Mouse (Mus musculus): ENCODE measurements at regions not wholly inside any gene's neighbourhood (a gene's known extent, or its start where the extent isn't known, plus 50 kb on each side); places are given as distances from the start of the nearest gene placed in this dataset.

- Histone ChIP-seq H3K9ac (ENCODE audit: low read depth, low read length) (no peak overlapping the region), H3K36me3 (ENCODE audit: control insufficient read depth, insufficient read depth, low read length) (no peaks in the 10 kb centered on the region), H3K79me2 (ENCODE audit: control insufficient read depth, insufficient read depth, low read length) (no peaks in the 10 kb centered on the region), H3K27me3 (ENCODE audit: control insufficient read depth, insufficient read depth, low read length) (no peaks in the 10 kb centered on the region), H3K4me3 (ENCODE audit: insufficient read depth, low read depth, low read length) (no peak overlapping the region), H3K27ac (replicated peaks; ENCODE audit: insufficient read depth, low read depth, low read length) (no peak overlapping the region), H3K4me1 (ENCODE audit: control insufficient read depth, insufficient read depth, low read length) (no peaks in the 10 kb centered on the region)
- TF ChIP-seq CTCF (IDR thresholded peaks at IDR 0.05; ENCODE audit: low read depth, low read length) (no peak), POLR2A (IDR thresholded peaks at IDR 0.05; ENCODE audit: extremely low read depth, insufficient read depth, low read length) (no peak)
- WGBS = 79% methylated on average over 5 of the region's 5 CpGs
- DNase-seq (ENCODE audit: extremely low read depth, low read depth, low spot score) = peak; percentile 18
These were observed 109.9 kb downstream of the Ube2e3 start for GRCm38 (mm10) chr2:78977632-78978397.

GRCm38 (mm10) chr2:78980019-78980418, 112.1 kb downstream of the Ube2e3 start:
- H3K4me3 ChIP-seq (ENCODE audit: insufficient read depth, low read depth, low read length) = no peak overlapping the region
- no peak for DNase-seq (ENCODE audit: extremely low read depth, low read depth, low spot score)
- H3K27ac ChIP-seq (replicated peaks; ENCODE audit: insufficient read depth, low read depth, low read length) = no peak overlapping the region
- H3K9ac ChIP-seq (ENCODE audit: low read depth, low read length) = no peak overlapping the region
- no peaks in the 10 kb centered on the region for H3K36me3 ChIP-seq (ENCODE audit: control insufficient read depth, insufficient read depth, low read length)
- 56% methylated on average over 5 of the region's 5 CpGs for WGBS
- TF ChIP-seq CTCF (IDR thresholded peaks at IDR 0.05; ENCODE audit: low read depth, low read length) = no peak
- no peak for TF ChIP-seq POLR2A (IDR thresholded peaks at IDR 0.05; ENCODE audit: extremely low read depth, insufficient read depth, low read length)
- no peaks in the 10 kb centered on the region for H3K79me2 ChIP-seq (ENCODE audit: control insufficient read depth, insufficient read depth, low read length)
- no peaks in the 10 kb centered on the region for H3K27me3 ChIP-seq (ENCODE audit: control insufficient read depth, insufficient read depth, low read length)
- no peaks in the 10 kb centered on the region for H3K4me1 ChIP-seq (ENCODE audit: control insufficient read depth, insufficient read depth, low read length)

DNA sequence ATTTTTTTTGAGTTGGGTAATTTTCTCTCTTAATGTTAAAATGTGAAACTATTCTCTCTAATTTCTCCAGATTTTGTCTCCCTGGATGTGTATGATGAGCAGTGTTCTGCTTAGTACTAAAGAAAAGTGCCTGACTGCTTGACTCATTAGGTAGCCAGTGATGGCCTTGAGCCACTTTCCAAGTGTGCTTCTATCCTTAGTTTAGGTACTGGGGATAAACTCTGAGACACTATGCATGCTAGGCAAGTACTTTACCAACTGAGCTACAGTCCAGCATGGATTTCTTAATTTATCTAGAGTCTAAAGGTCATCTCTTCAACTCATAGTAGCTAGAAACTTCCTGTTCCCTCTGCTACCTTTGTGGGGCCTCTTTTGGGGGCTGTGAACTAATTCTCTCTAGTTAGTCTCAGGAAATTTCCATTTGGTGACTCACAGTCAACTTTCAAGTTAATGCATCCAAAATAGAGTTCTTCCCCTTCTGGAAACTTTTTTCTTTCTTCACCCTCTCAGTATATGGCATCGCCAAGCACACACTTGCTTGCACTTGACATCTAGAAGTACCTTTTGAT, 112.8 kb downstream of the Ube2e3 start:
- WGBS = 90% methylated on average over 1 of the region's 1 CpGs
- H3K4me1 ChIP-seq (ENCODE audit: control insufficient read depth, insufficient read depth, low read length) = no peaks in the 10 kb centered on the region
- no peaks in the 10 kb centered on the region for H3K79me2 ChIP-seq (ENCODE audit: control insufficient read depth, insufficient read depth, low read length)
- no peak overlapping the region for H3K4me3 ChIP-seq (ENCODE audit: insufficient read depth, low read depth, low read length)
- no peak for TF ChIP-seq CTCF (IDR thresholded peaks at IDR 0.05; ENCODE audit: low read depth, low read length)
- TF ChIP-seq POLR2A (IDR thresholded peaks at IDR 0.05; ENCODE audit: extremely low read depth, insufficient read depth, low read length) = no peak
- H3K27ac ChIP-seq (replicated peaks; ENCODE audit: insufficient read depth, low read depth, low read length) = no peak overlapping the region
- H3K27me3 ChIP-seq (ENCODE audit: control insufficient read depth, insufficient read depth, low read length) = no peaks in the 10 kb centered on the region
- no peaks in the 10 kb centered on the region for H3K36me3 ChIP-seq (ENCODE audit: control insufficient read depth, insufficient read depth, low read length)
- DNase-seq (ENCODE audit: extremely low read depth, low read depth, low spot score) = no peak
- H3K9ac ChIP-seq (ENCODE audit: low read depth, low read length) = no peak overlapping the region

- DNase-seq (ENCODE audit: extremely low read depth, low read depth, low spot score) = no peak
- no peak overlapping the region for H3K4me3 ChIP-seq (ENCODE audit: insufficient read depth, low read depth, low read length)
- no peaks in the 10 kb centered on the region for H3K27me3 ChIP-seq (ENCODE audit: control insufficient read depth, insufficient read depth, low read length)
- H3K79me2 ChIP-seq (ENCODE audit: control insufficient read depth, insufficient read depth, low read length) = no peaks in the 10 kb centered on the region
- TF ChIP-seq POLR2A (IDR thresholded peaks at IDR 0.05; ENCODE audit: extremely low read depth, insufficient read depth, low read length) (no peak), CTCF (IDR thresholded peaks at IDR 0.05; ENCODE audit: low read depth, low read length) (no peak)
- no peaks in the 10 kb centered on the region for H3K36me3 ChIP-seq (ENCODE audit: control insufficient read depth, insufficient read depth, low read length)
- H3K4me1 ChIP-seq (ENCODE audit: control insufficient read depth, insufficient read depth, low read length) = no peaks in the 10 kb centered on the region
- H3K9ac ChIP-seq (ENCODE audit: low read depth, low read length) = no peak overlapping the region
- H3K27ac ChIP-seq (replicated peaks; ENCODE audit: insufficient read depth, low read depth, low read length) = no peak overlapping the region
These were observed 115.4 kb downstream of the Ube2e3 start for GRCm38 (mm10) chr2:78983347-78983746.

GRCm38 (mm10) chr2:78983944-78984498, 116.1 kb downstream of the Ube2e3 start:
- Histone ChIP-seq H3K36me3 (ENCODE audit: control insufficient read depth, insufficient read depth, low read length) (no peaks in the 10 kb centered on the region), H3K27me3 (ENCODE audit: control insufficient read depth, insufficient read depth, low read length) (no peaks in the 10 kb centered on the region), H3K9ac (ENCODE audit: low read depth, low read length) (no peak overlapping the region), H3K79me2 (ENCODE audit: control insufficient read depth, insufficient read depth, low read length) (no peaks in the 10 kb centered on the region), H3K27ac (replicated peaks; ENCODE audit: insufficient read depth, low read depth, low read length) (no peak overlapping the region), H3K4me1 (ENCODE audit: control insufficient read depth, insufficient read depth, low read length) (no peaks in the 10 kb centered on the region), H3K4me3 (ENCODE audit: insufficient read depth, low read depth, low read length) (no peak overlapping the region)
- 64% methylated on average over 5 of the region's 5 CpGs for WGBS
- TF ChIP-seq CTCF (IDR thresholded peaks at IDR 0.05; ENCODE audit: low read depth, low read length) = no peak
- TF ChIP-seq POLR2A (IDR thresholded peaks at IDR 0.05; ENCODE audit: extremely low read depth, insufficient read depth, low read length) = no peak
- DNase-seq (ENCODE audit: extremely low read depth, low read depth, low spot score) = no peak

DNA sequence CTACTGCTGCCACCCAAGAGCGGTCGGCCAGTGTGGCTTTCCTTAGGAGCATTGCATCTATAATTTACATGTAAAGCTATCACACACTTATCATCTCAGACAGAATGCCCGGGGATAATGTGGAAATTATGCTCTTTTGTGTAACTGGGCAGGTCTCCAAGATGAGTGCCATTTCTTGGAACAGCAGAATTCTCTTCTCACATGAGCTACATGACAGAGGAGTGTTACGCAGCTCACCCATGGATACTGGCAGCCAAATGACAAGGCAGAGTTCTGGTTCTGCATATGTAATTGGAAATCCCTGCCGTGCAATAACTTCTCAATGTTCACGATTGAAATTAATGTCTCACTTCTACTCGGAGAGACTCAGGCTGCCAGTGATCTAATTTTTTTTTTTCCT, 119.1 kb downstream of the Ube2e3 start:
- H3K36me3 ChIP-seq (ENCODE audit: control insufficient read depth, insufficient read depth, low read length) = no peaks in the 10 kb centered on the region
- no peaks in the 10 kb centered on the region for H3K4me1 ChIP-seq (ENCODE audit: control insufficient read depth, insufficient read depth, low read length)
- H3K27ac ChIP-seq (replicated peaks; ENCODE audit: insufficient read depth, low read depth, low read length) = no peak overlapping the region
- 88% methylated on average over 7 of the region's 7 CpGs for WGBS
- H3K4me3 ChIP-seq (ENCODE audit: insufficient read depth, low read depth, low read length) = no peak overlapping the region
- no peak overlapping the region for H3K9ac ChIP-seq (ENCODE audit: low read depth, low read length)
- TF ChIP-seq CTCF (IDR thresholded peaks at IDR 0.05; ENCODE audit: low read depth, low read length) (no peak), POLR2A (IDR thresholded peaks at IDR 0.05; ENCODE audit: extremely low read depth, insufficient read depth, low read length) (no peak)
- no peaks in the 10 kb centered on the region for H3K27me3 ChIP-seq (ENCODE audit: control insufficient read depth, insufficient read depth, low read length)
- DNase-seq (ENCODE audit: extremely low read depth, low read depth, low spot score) = no peak
- H3K79me2 ChIP-seq (ENCODE audit: control insufficient read depth, insufficient read depth, low read length) = no peaks in the 10 kb centered on the region
